Mouse (Mus musculus) cerebellum, postnatal 36 days (tissue): ENCODE data around the gene Ccdc77.
"Not testable (repeated sequence)": the region's sequence is repeated elsewhere in the genome, so short reads cannot be mapped to it uniquely, and the experiment has no call there.

Experiments
- DNase-seq, 2 experiments: peaks; one replicate each; pipeline ENCODE4 v3.0.0; 2021 to 2022; ENCODE audit warnings: mixed read lengths in 2 of 2

The Ccdc77 gene

DNA sequence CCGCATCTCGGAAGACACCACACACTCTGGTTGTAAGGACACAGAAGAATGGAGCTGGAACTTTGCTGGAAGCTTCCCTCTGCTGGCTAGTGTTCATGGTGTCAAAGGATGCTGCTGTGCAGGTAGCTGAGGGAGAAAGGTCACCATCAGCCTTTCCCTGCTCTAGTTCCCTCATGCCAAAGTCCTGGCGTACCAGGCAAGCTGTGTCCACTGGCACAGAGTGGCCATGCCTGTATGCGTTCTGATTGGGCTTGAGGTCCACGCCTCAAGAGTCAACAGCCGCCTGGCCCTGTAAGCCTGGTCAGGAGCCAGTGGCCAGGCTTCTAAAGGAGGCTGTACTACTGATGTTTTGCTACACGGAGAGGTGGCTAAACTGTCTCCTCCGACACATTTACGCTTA is 54.8 kb downstream of the Ccdc77 start:
- no peak for DNase-seq

DNA sequence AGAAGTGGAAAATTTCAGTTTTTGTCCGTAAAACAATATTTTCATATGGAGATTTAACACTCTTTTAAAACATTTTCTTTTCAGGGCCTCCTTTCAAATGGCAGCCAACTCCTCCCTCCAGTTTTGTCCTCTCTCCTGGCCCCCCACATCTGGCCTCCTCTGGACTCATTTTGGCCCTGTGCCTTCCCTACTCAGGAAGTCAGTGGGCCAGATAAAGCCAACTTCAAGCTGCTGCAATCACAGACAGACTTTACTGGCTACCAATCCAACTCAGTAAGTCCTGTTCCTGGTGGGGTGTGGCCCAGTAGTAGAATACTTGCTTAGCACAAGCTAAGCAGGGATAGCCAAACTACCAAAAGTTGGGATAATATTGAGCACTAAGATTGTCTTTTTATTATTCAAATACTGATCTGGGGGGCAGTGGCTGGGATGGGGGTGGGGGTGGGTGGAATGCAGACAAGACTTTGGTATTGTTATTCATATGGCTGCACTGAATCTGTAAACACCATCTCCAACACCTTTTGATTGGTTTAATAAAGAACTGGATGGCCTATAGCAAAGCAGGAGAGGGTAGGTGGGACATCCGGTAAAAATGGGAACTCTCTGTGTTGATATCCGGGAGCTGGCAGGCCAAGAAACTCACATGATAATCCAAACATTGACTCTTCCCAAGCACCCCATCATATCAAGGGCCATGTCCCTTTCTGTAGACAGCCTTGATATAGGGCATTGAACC is 57.1 kb downstream of the Ccdc77 start:
- no peak for DNase-seq

DNA sequence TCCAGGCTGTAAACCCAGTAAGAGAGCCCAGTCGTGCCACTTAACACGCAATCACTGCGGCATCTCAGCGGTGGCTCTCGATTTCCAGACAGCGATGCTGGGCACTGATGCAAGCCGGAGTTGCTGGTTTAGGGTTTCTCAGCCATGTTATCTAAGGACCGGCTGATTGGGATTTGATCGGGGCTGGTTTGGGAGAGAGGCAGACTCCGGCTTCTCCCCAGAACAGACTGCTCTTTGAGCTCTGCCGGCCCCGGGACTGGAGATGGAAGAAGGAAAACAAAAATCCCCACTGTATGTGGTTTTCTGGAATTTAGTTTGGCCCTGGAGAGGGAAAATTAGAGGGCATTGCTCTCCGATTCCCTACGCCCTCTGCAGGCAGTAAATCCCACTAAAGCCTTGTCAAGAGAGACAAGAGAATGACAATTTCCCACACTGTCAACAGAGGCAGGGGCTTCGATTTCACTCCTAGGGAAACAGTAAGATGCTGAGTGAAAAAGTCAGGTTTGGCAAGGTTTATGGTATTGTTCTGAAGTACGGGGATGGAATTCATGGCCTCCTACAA is 61.3 kb downstream of the Ccdc77 start:
- DNase-seq, result no peak

GRCm38 (mm10) chr6:120301137-120301536 is 63.0 kb downstream of the Ccdc77 start:
- DNase-seq, result peak; percentile 13 to 24

GRCm38 (mm10) chr6:120296589-120296988 is 67.6 kb downstream of the Ccdc77 start:
- not testable (repeated sequence) for DNase-seq

DNA sequence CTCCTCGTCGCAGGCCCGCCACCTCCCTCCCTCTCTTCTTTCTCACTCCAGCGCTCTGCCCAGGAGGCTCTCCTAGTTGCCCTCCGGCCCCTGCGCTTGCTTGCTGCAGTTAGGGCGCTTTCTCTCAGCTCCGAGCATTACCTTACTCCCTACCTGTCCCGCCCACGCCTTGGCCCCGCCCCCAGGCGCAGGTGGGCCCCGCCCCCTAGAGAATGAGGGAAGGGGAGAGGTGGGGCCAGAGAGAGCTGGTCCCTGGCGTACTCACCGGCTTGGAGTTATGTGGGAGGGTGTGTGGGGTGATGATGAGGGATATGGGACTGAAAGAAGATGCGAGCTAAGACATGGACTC is 69.4 kb downstream of the Ccdc77 start:
- peak; percentile 21 to 40 for DNase-seq

- DNase-seq, result peak; percentile 8 to 13
Observed at GRCm38 (mm10) chr6:120294056-120294784, 70.0 kb downstream of the Ccdc77 start, which contains the start of the genes D330020A13Rik and B4galnt3. Gene D330020A13Rik (plus strand): TSS chr6:120294364. Gene B4galnt3 (minus strand): TSS chr6:120294559.

GRCm38 (mm10) chr6:120291396-120292009 is 72.7 kb downstream of the Ccdc77 start:
- no peak for DNase-seq

DNA sequence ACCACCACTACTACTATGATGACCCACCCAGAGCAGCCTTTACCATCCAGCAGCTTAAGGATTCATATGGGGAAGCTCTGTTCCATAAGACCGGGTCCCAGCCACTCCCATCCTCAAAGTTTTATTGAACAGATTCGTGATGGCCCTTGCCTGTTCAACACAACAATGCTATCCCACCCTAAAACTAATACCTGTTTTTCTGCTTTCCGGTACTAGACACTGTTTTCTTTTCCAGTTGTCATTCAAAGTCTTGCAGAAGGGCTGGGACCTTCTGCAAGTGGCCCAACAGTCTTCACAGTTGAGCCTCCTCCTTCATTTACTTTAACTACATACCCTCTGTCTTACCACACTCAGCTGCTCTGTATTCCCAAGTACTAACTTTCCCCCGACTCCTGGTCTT is 74.7 kb downstream of the Ccdc77 start:
- no peak for DNase-seq

DNA sequence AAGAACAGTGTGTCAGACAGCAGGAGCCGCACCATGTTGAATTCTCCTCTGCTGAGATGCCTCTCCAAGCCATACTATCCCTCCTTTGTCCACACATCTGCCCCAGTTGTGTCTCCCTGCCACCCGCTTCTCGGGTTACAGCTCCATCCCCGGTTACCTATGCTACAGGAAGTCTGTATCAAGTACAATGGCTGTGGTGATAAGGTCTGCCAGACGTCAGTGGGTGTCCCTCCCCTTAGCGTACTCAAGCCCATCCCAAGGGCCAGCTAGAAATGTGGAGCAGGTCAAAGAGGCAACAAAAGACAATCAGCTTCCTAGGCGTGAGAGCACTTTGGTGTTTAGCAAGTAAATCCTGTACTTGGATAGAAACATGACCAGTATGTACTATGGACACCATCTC is 75.6 kb downstream of the Ccdc77 start:
- no peak for DNase-seq

DNA sequence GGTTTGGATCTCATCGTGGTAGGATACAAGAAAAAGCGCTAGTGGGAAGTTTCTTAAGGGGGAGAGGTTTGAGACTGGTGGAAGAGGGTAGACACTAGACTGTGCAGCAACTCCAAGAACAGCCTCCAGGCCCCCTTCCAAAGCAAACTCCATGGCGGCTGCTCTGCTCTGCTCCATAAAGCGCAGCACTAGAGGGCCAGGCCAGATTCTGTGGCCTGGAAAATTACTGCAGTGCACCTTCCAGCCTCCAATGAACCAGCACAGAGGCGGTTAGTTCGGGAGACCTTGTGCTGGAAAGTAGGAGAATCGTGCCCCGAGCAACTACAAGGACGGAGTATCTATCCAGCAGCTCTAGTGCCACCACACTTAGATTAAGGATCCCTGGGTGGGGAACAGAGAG is 76.9 kb downstream of the Ccdc77 start:
- no peak for DNase-seq

DNA sequence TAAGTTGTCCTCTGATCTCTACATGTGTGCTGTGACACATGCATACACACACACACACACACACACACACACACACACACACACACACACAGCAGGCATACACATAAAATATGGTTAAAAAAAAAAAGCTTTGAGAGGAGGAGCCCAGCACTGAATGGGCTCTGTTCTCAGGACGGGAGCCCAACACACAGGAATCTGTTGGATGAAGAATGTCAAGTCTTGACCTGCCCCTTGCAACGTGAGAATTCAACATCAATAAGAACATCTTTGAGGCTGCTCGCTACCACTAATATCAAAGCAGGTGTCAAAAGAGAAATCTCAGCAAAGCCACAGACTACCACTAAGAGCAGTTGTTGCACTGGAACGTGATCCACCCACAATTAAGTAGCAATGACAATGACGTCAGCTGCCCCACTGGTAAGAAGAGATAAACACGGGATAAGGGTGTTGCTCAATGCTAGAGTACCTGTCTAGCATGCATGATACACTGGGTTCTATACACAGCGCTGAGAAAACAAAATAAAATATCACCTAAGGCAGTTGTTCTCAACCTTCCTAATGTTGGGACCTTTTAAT is 87.2 kb downstream of the Ccdc77 start:
- DNase-seq, result no peak

GRCm38 (mm10) chr6:120275301-120275700 is 88.9 kb downstream of the Ccdc77 start:
- no peak for DNase-seq

- DNase-seq, result no peak
Observed at GRCm38 (mm10) chr6:120274887-120275286, 89.3 kb downstream of the Ccdc77 start.
